9 mouse cellular contexts compared by ENCODE assay signal in genomic region chr7:137312933-137313182, GRCm38 (mm10). TPM values are rescaled to one million over a fixed set of nuclear protein-coding genes. Genes with fewer than 3 reads are reported as not detected.
DNase-seq lines count a peak whose midpoint lies in the region; ATAC-seq and TF ChIP-seq lines count a peak whose summit lies in the region.
"Had no signal": no experiment of that assay in that cellular context is flagged by ENCODE, and none has a peak within 500 bp of the region (broad histone marks: within the 10 kb centered on the region; RNA-seq: fewer than 3 reads in every experiment).

No protein-coding gene starts in this region.

- TF ChIP-seq CTCF in E14TG2a.4 (conservative IDR thresholded peaks at IDR 0.05; ENCODE audit: low read length), result no peak

- peaks cover 61% of the 10 kb centered on the region for H3K4me1 ChIP-seq in heart, embryonic 15.5 days (replicated peaks)
- H3K4me1 ChIP-seq in E14TG2a.4 (replicated peaks; ENCODE audit: low read depth, low read length), result peaks cover 39% of the 10 kb centered on the region
- H3K4me1 ChIP-seq in forebrain, embryonic 16.5 days (replicated peaks; ENCODE audit: control insufficient read depth, insufficient read depth, low read length), result peaks cover 56% of the 10 kb centered on the region
- H3K4me1 ChIP-seq in liver, embryonic 16.5 days (ENCODE audit: control insufficient read depth, low read depth, low read length), result peaks cover 2% of the 10 kb centered on the region

- 3% methylated on average over 10 of the region's 10 CpGs for whole genome bisulfite sequencing in heart, embryonic 15.5 days
- WGBS in forebrain, embryonic 16.5 days, result 0% methylated on average over 10 of the region's 10 CpGs
- WGBS in liver, embryonic 16.5 days (ENCODE audit: insufficient replicate concordance), result under 1% methylated on average over 10 of the region's 10 CpGs

- peak overlapping the region; percentile 55 for H3K9ac ChIP-seq in heart, embryonic 15.5 days
- peak overlapping the region; percentile 50; the same call in 1 of the 2 replicates for H3K9ac ChIP-seq in forebrain, embryonic 16.5 days (replicated peaks; ENCODE audit: low read depth, low read length)
- no peak overlapping the region for H3K9ac ChIP-seq in liver, embryonic 16.5 days (ENCODE audit: low read depth, low read length)

- no peaks in the 10 kb centered on the region for H3K36me3 ChIP-seq in heart, embryonic 15.5 days
- H3K36me3 ChIP-seq in E14TG2a.4 (ENCODE audit: insufficient read depth, low read length), result no peaks in the 10 kb centered on the region
- no peaks in the 10 kb centered on the region for H3K36me3 ChIP-seq in forebrain, embryonic 16.5 days (ENCODE audit: control insufficient read depth, insufficient read depth)
- H3K36me3 ChIP-seq in liver, embryonic 16.5 days (ENCODE audit: control insufficient read depth, insufficient read depth), result no peaks in the 10 kb centered on the region

- no peak for ATAC-seq in heart, embryonic 15.5 days (replicated peaks; ENCODE audit: insufficient number of reproducible peaks, insufficient read depth, low FRiP score, low read depth)
- ATAC-seq in forebrain, embryonic 16.5 days, result no peak
- ATAC-seq in liver, embryonic 16.5 days (ENCODE audit: low read depth), result no peak

- H3K27me3 ChIP-seq in heart, embryonic 15.5 days, result peaks cover 88% of the 10 kb centered on the region
- peaks cover 94% of the 10 kb centered on the region for H3K27me3 ChIP-seq in E14TG2a.4 (ENCODE audit: insufficient read depth, low read length)
- H3K27me3 ChIP-seq in forebrain, embryonic 16.5 days (replicated peaks; ENCODE audit: control insufficient read depth, insufficient read depth, low read length), result peaks cover 66% of the 10 kb centered on the region
- H3K27me3 ChIP-seq in liver, embryonic 16.5 days (ENCODE audit: control insufficient read depth, insufficient read depth, low read depth, low read length), result peaks cover 98% of the 10 kb centered on the region

- H3K9me3 ChIP-seq in heart, embryonic 15.5 days (replicated peaks), result no peaks in the 10 kb centered on the region
- H3K9me3 ChIP-seq in E14TG2a.4 (ENCODE audit: low read length), result no peaks in the 10 kb centered on the region
- no peaks in the 10 kb centered on the region; the same call in 1 of the 2 replicates for H3K9me3 ChIP-seq in forebrain, embryonic 16.5 days (ENCODE audit: control insufficient read depth, low read length)
- H3K9me3 ChIP-seq in liver, embryonic 16.5 days (replicated peaks; ENCODE audit: control insufficient read depth, low read length), result no peaks in the 10 kb centered on the region

- no peak for DNase-seq in heart, adult 18-20 months
- no peak for DNase-seq in Muller cell, postnatal 12 days (ENCODE audit: inconsistent ontology term)
- no peak for DNase-seq in spleen, postnatal 10 days (ENCODE audit: low spot score in 2 of 2)
- no peak for DNase-seq in right cerebral cortex, adult 18-20 months

- peak overlapping the region; percentile 60 for H3K4me3 ChIP-seq in heart, embryonic 15.5 days
- H3K4me3 ChIP-seq in E14TG2a.4 (replicated peaks; ENCODE audit: low read length), result peak overlapping the region; percentile 74
- H3K4me3 ChIP-seq in forebrain, embryonic 16.5 days (replicated peaks; ENCODE audit: low read length), result peak overlapping the region; percentile 50
- H3K4me3 ChIP-seq in liver, embryonic 16.5 days (ENCODE audit: low read depth, low read length), result peak overlapping the region; percentile 52

- H3K4me2 ChIP-seq in heart, embryonic 15.5 days, result peak overlapping the region; percentile 90
- peak overlapping the region; percentile 79 for H3K4me2 ChIP-seq in forebrain, embryonic 16.5 days (ENCODE audit: low read length)
- H3K4me2 ChIP-seq in liver, embryonic 16.5 days (ENCODE audit: low read depth, low read length), result peak overlapping the region; percentile 72

- H3K27ac ChIP-seq in heart, embryonic 15.5 days, result no peak overlapping the region
- no peak overlapping the region for H3K27ac ChIP-seq in forebrain, embryonic 16.5 days (ENCODE audit: low read length)
- no peak overlapping the region for H3K27ac ChIP-seq in liver, embryonic 16.5 days (ENCODE audit: low read length)

RNA-seq across cellular contexts. Expression of gene Ebf3, which starts 1.4 kb away (rescaled TPM):
- 1.2 and 1.3 TPM in 2 replicates for polyA plus RNA-seq in heart, embryonic 15.5 days (2015; fragmentation: Nextera tagmentation; extraction: Ambion mirVana)
- 1 to 10 TPM; 4.7 to 5.5 TPM for total RNA-seq in heart, adult 18-20 months (2021)
- 0.72 and 0.73 TPM in 2 replicates for polyA plus RNA-seq in forebrain, embryonic 16.5 days (2015; fragmentation: Nextera tagmentation; extraction: Ambion mirVana)
- not detected in 2 replicates for polyA plus RNA-seq in liver, embryonic 16.5 days (2015; fragmentation: Nextera tagmentation; extraction: Ambion mirVana)
- total RNA-seq: neutrophil, adult 5-6 weeks had no signal
